Mouse (Mus musculus) bone marrow macrophage, adult 2 months (primary cell): ENCODE data around the gene Mpc1.

Source experiments
- CTCF ChIP-seq: IDR thresholded peaks from 2 replicates; pipeline ENCODE4 v1.5.1; 2012; ENCODE audit warnings: low read depth, mild to moderate bottlenecking, low read length, moderate library complexity
- POLR2A ChIP-seq: IDR thresholded peaks from 2 replicates; pipeline ENCODE4 v1.6.1; 2012; ENCODE audit warnings: mild to moderate bottlenecking, low read depth, low read length, borderline replicate concordance

- TF ChIP-seq CTCF (no peak), POLR2A (no peak)
Measured at GRCm38 (mm10) chr17:8328511-8329174, 45.9 kb downstream of the Mpc1 start.
